Mouse (Mus musculus): ENCODE data around the gene Msh5. TPM values are rescaled to one million over a fixed set of nuclear protein-coding genes. Genes with fewer than 3 reads are reported as not detected.
A peak's percentile ranks its signal among the peaks of the same experiment; 100 is the strongest.

Msh5 gene
- total RNA-seq, 1 experiment: 2.7 TPM

- H3K9ac ChIP-seq (ENCODE audit: insufficient read depth, low read depth, low read length, poor library complexity, severe bottlenecking): peak within 1 kb of the TSS; percentile 61
- peak within 1 kb of the TSS; percentile 52 to 54 for H3K4me3 ChIP-seq (ENCODE audit: insufficient read depth in 1 of 2, low read depth in 1 of 2, low read length in 2 of 2, poor library complexity in 1 of 2, severe bottlenecking in 1 of 2)
- DNase-seq (ENCODE audit: low read depth, low spot score): no peak
- TF ChIP-seq MAFK (IDR thresholded peaks at IDR 0.05; ENCODE audit: insufficient read depth, low read depth, low read length): no peak
- no peak for TF ChIP-seq CHD2 (IDR thresholded peaks at IDR 0.05; ENCODE audit: low read depth, low read length)
- no peak for TF ChIP-seq HCFC1 (IDR thresholded peaks at IDR 0.05; ENCODE audit: borderline replicate concordance, insufficient read depth, low read length)
- TF ChIP-seq ZNF384 (IDR thresholded peaks at IDR 0.05; ENCODE audit: low read depth, low read length): no peak
- TF ChIP-seq ZC3H11A (IDR thresholded peaks at IDR 0.05; ENCODE audit: borderline replicate concordance, low read depth, low read length): no peak
- H3K4me1 ChIP-seq (ENCODE audit: control insufficient read depth in 2 of 2, insufficient read depth in 2 of 2, low read length in 2 of 2, poor library complexity in 1 of 2): peaks cover 11 to 17% of the 10 kb centered on the region in 2 experiments
- H3K27ac ChIP-seq (ENCODE audit: insufficient read depth, low read depth, low read length, poor library complexity, severe bottlenecking): peak within 1 kb of the TSS; percentile 90
- no peaks in the 10 kb centered on the region for H3K9me3 ChIP-seq (ENCODE audit: control insufficient read depth, insufficient read depth, low read depth, low read length)
- in situ Hi-C loops (cut with MboI; ENCODE audit: low sequenced_read_pairs in 2 of 2, unreplicated experiment in 2 of 2): no loop called here
- no peaks in the 10 kb centered on the region for H3K36me3 ChIP-seq (ENCODE audit: control insufficient read depth, insufficient read depth, low read length, poor library complexity, severe bottlenecking)
These were observed 31.3 kb upstream of the Msh5 start, which contains the start of gene Ly6g6d for GRCm38 (mm10) chr17:35077786-35078233. Gene Ly6g6d, minus strand, starts transcription at chr17:35078065.

- no peak for DNase-seq (ENCODE audit: low read depth, low spot score)
- H3K27ac ChIP-seq (ENCODE audit: insufficient read depth, low read depth, low read length, poor library complexity, severe bottlenecking): peak overlapping the region; percentile 90
- no peaks in the 10 kb centered on the region for H3K36me3 ChIP-seq (ENCODE audit: control insufficient read depth, insufficient read depth, low read length, poor library complexity, severe bottlenecking)
- H3K9me3 ChIP-seq (ENCODE audit: control insufficient read depth, insufficient read depth, low read depth, low read length): no peaks in the 10 kb centered on the region
- peaks cover 11 to 17% of the 10 kb centered on the region in 2 experiments for H3K4me1 ChIP-seq (ENCODE audit: control insufficient read depth in 2 of 2, insufficient read depth in 2 of 2, low read length in 2 of 2, poor library complexity in 1 of 2)
- in situ Hi-C loops (cut with MboI; ENCODE audit: low sequenced_read_pairs in 2 of 2, unreplicated experiment in 2 of 2): no loop called here
- H3K9ac ChIP-seq (ENCODE audit: insufficient read depth, low read depth, low read length, poor library complexity, severe bottlenecking): peak overlapping the region; percentile 18; the same call in 1 of the 2 replicates
- H3K4me3 ChIP-seq (ENCODE audit: insufficient read depth in 1 of 2, low read depth in 1 of 2, low read length in 2 of 2, poor library complexity in 1 of 2, severe bottlenecking in 1 of 2): peak overlapping the region; percentile 52 to 54
- TF ChIP-seq CHD2 (IDR thresholded peaks at IDR 0.05; ENCODE audit: low read depth, low read length) (no peak), HCFC1 (IDR thresholded peaks at IDR 0.05; ENCODE audit: borderline replicate concordance, insufficient read depth, low read length) (no peak), ZC3H11A (IDR thresholded peaks at IDR 0.05; ENCODE audit: borderline replicate concordance, low read depth, low read length) (no peak), MAFK (IDR thresholded peaks at IDR 0.05; ENCODE audit: insufficient read depth, low read depth, low read length) (no peak), ZNF384 (IDR thresholded peaks at IDR 0.05; ENCODE audit: low read depth, low read length) (no peak)
These were observed 30.7 kb upstream of the Msh5 start for GRCm38 (mm10) chr17:35077285-35077684.

GRCm38 (mm10) chr17:35076507-35077176, 30.1 kb upstream of the Msh5 start, which contains the start of gene Ly6g6e:
Gene Ly6g6e, plus strand, starts transcription at chr17:35076902.
- H3K9me3 ChIP-seq (ENCODE audit: control insufficient read depth, insufficient read depth, low read depth, low read length): no peaks in the 10 kb centered on the region
- H3K9ac ChIP-seq (ENCODE audit: insufficient read depth, low read depth, low read length, poor library complexity, severe bottlenecking): peak within 1 kb of the TSS; percentile 61
- H3K27ac ChIP-seq (ENCODE audit: insufficient read depth, low read depth, low read length, poor library complexity, severe bottlenecking): peak within 1 kb of the TSS; percentile 90
- in situ Hi-C loops (cut with MboI; ENCODE audit: low sequenced_read_pairs in 2 of 2, unreplicated experiment in 2 of 2): no loop called here
- H3K4me3 ChIP-seq (ENCODE audit: insufficient read depth in 1 of 2, low read depth in 1 of 2, low read length in 2 of 2, poor library complexity in 1 of 2, severe bottlenecking in 1 of 2): peak within 1 kb of the TSS; percentile 52 to 54
- TF ChIP-seq ZC3H11A (IDR thresholded peaks at IDR 0.05; ENCODE audit: borderline replicate concordance, low read depth, low read length) (no peak), HCFC1 (IDR thresholded peaks at IDR 0.05; ENCODE audit: borderline replicate concordance, insufficient read depth, low read length) (0 out of 2 replicates have a peak, but pooled peaks have one; percentile 28), ZNF384 (IDR thresholded peaks at IDR 0.05; ENCODE audit: low read depth, low read length) (0 out of 2 replicates have a peak, but pooled peaks have one; percentile 49)
- peaks cover 15 to 17% of the 10 kb centered on the region in 2 experiments for H3K4me1 ChIP-seq (ENCODE audit: control insufficient read depth in 2 of 2, insufficient read depth in 2 of 2, low read length in 2 of 2, poor library complexity in 1 of 2)
- DNase-seq (ENCODE audit: low read depth, low spot score): peak; percentile 43
- H3K36me3 ChIP-seq (ENCODE audit: control insufficient read depth, insufficient read depth, low read length, poor library complexity, severe bottlenecking): no peaks in the 10 kb centered on the region

GRCm38 (mm10) chr17:35074097-35074496, 27.6 kb upstream of the Msh5 start:
- DNase-seq (ENCODE audit: low read depth, low spot score): no peak

More at GRCm38 (mm10) chr17:35074097-35074496, 27.6 kb upstream of the Msh5 start:
- in situ Hi-C loops (cut with MboI; ENCODE audit: low sequenced_read_pairs in 2 of 2, unreplicated experiment in 2 of 2): no loop called here
- Histone ChIP-seq H3K4me3 (ENCODE audit: insufficient read depth in 1 of 2, low read depth in 1 of 2, low read length in 2 of 2, poor library complexity in 1 of 2, severe bottlenecking in 1 of 2) (peak overlapping the region; percentile 16 to 57), H3K27ac (ENCODE audit: insufficient read depth, low read depth, low read length, poor library complexity, severe bottlenecking) (no peak overlapping the region), H3K9me3 (ENCODE audit: control insufficient read depth, insufficient read depth, low read depth, low read length) (no peaks in the 10 kb centered on the region), H3K9ac (ENCODE audit: insufficient read depth, low read depth, low read length, poor library complexity, severe bottlenecking) (peak overlapping the region; percentile 52), H3K36me3 (ENCODE audit: control insufficient read depth, insufficient read depth, low read length, poor library complexity, severe bottlenecking) (no peaks in the 10 kb centered on the region), H3K4me1 (ENCODE audit: control insufficient read depth in 2 of 2, insufficient read depth in 2 of 2, low read length in 2 of 2, poor library complexity in 1 of 2) (peaks cover 16 to 20% of the 10 kb centered on the region in 2 experiments)
- no peak for TF ChIP-seq HCFC1 (IDR thresholded peaks at IDR 0.05; ENCODE audit: borderline replicate concordance, insufficient read depth, low read length)
- TF ChIP-seq CHD2 (IDR thresholded peaks at IDR 0.05; ENCODE audit: low read depth, low read length): no peak
- TF ChIP-seq ZNF384 (IDR thresholded peaks at IDR 0.05; ENCODE audit: low read depth, low read length): no peak
- TF ChIP-seq ZC3H11A (IDR thresholded peaks at IDR 0.05; ENCODE audit: borderline replicate concordance, low read depth, low read length): no peak
- no peak for TF ChIP-seq MAFK (IDR thresholded peaks at IDR 0.05; ENCODE audit: insufficient read depth, low read depth, low read length)
